Mouse (Mus musculus) heart, postnatal 36 days (tissue): ENCODE results near the gene Reep6. TPM values are rescaled to one million over a fixed set of nuclear protein-coding genes. Genes with fewer than 3 reads are reported as not detected.

Experiments
- DNase-seq, 2 experiments: peaks; one replicate each; pipeline ENCODE4 v3.0.0; 2021 to 2022
- intact Hi-C: fragments of 180-260 bp; cut with DNase I; formaldehyde crosslinking; loops from one replicate; pipeline ENCODE4 v1.15.1; 2025
- total RNA-seq, 2 experiments: library from RNA; stranded (reverse); gene quantifications; 2 replicates each; pipeline ENCODE4 v1.2.3; 2021

The Reep6 gene
- total RNA-seq, 2 experiments from 2014 or later = 2.7 TPM

DNA sequence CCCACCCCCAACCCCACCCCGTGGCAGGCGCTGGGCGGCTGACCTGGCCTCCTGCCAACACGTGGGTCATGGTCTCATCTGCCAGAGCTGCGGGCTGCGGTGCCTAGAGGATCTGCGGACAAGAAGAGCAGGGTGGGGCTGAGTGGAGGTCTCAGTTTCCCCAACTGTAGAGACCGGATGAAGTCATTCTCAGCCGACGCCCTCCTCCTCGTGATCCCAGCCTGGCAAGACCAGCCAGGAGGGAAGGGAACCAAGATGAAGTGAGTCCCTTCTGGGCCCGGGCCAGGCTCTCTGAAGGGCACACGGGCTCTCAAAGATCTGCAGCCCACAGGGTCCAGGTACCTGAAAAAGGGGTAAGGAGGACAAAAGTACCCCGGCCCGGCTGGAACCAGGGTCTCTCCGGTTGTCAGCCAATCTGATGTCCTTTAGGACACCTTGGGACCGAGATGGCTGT lies 17.8 kb downstream of the Reep6 start:
- peak; percentile 44 to 59 for DNase-seq
- intact Hi-C loops = loop anchor here (5.0 kb wide), 1 partner anchor 170 kb away; the partner anchor contains the start of gene Efna2

DNA sequence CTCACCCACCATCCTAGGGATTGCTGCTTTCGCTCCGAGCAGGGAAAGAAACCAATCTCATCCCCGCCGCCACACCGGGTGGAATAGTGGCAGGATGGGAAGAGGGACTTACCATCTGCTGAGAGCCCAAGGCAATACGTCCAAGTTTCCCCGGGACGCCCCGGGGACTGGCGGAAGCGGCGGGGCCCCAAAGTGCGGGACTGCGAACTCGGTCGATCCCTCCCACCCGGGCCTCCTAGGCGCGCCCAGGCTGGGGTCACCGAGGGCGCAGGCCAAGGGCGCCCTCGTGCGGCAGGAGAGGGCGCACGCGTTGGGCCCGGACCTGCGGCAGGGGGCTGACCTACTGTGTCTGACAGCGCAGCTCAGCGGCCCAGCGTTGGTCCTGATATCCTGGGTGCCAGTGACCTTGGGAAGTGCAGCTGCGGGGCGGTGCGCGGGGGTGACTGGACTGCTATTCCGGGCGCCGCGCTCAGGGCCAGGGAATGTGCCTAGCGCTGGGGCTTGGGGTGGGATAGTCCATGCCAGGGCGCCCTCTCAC lies 18.6 kb downstream of the Reep6 start, which contains the start of gene Adamtsl5:
Gene Adamtsl5, minus strand, starts transcription at position 169 of the 538 bp plus-strand sequence.
- intact Hi-C loops = loop anchor here (1.0 to 5.0 kb wide), 2 partner anchors 53 to 171 kb away; partner anchors contain the start of genes Apc2 and Efna2
- DNase-seq = peak; percentile 78 to 85

DNA sequence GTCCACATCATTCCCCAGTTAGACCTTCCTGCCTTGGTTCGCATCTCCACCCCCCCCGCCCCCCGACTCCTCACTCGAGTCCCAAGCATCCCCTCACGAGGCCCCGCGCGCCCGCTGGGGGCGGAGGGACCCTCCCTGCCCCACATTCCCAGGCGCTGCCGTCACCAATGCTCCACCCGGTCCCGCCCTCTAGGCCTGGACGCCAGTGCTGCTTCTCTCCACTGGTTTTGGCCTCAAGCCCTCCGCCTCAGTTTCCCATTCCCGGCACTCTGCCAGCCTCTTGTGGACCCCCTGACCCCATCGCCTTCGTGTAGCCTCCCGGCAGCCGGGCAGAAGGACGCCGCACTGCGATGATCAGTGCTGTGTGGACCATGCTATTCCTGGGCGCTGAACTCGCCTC lies 19.2 kb downstream of the Reep6 start:
- peak in 1 of 2 experiments; percentile 47 for DNase-seq

DNA sequence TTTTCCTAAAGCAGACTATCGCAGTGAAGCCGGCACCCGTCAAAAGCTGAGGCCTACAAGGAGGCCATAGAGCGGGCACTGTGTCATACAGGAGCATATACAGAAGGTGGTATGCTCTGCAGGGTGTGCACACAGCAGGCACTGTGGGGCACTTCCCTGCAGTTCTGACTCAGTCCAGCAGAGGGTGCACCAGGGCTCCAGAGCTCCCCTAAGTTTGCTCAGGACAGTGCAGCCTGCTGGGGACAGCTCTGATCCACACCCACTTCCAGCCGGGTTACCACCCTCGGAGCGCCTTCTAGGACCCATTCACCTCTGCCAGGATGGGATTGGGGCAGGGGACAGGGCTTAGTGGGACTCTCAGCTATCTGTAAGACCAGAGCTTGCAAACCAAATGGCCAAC lies 20.5 kb downstream of the Reep6 start:
- DNase-seq = peak; percentile 87 to 95
- intact Hi-C loops = loop anchor here (2.0 kb wide), 1 partner anchor 25 kb away; no protein-coding TSS in a partner anchor

More for the DNA sequence above, 19.2 kb downstream of the Reep6 start:
- intact Hi-C loops = loop anchor here (1.0 to 5.0 kb wide), 2 partner anchors 54 to 172 kb away; partner anchors contain the start of genes Apc2 and Efna2

DNA sequence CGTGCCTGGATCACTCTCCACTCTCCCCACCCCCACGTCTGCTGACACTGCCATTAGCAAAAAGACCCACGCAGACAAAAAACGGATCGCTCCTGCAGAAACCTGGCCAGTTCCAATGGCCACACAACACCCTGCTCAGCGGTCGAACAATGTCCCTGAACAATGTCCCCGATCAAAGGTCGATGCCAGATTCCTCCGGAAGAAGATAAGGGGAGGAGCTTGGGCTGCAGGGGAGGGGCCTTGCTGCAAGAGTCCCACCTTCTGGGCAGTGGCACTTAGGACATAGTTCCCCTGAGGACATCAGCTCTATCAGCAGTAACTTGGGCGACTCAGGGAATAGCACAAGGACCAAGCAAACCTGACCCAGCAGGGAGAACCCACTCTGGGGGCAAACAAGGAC lies 22.1 kb downstream of the Reep6 start:
- no peak for DNase-seq
- intact Hi-C loops = loop anchor here (2.0 kb wide), 1 partner anchor 23 kb away; no protein-coding TSS in a partner anchor

DNA sequence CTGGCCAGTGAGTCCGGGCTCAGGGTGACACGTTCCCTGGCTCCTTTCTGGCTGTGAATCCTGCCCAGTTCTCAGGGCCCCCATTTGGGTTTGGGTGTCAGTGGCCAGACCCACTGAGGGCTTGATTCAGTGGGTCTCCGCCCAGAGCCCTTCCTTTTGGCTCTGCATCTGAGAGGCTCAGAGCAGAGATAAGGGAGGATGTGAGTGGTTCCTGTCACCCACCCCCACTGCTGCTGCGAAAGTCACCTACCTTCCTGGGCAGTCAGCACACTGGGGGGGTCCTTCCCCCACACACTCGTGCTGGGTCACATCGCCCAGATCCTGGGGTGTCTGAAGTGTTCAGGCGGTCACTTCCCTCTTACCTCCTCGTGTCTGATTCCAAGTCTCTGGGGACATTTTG lies 23.0 kb downstream of the Reep6 start:
- intact Hi-C loops = no loop called here

DNA sequence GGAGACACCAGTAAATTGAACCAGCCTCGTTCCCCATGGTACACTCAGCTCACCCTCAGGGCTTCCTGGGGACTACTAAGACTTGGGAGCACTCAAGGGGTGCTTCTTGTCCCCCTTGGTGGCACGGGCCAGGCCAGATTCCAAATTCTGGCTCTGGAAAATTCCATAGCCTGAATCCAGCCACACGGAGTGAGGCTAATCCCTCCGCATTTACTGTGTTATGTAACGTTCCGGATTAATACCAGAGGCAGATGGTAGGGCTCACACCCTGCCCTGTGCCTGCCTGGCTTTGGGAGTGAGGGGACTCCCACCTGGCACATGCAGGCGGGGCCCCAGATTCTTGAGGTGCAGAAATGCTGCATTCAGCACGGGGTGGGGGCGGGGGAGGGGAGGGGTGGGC lies 25.7 kb downstream of the Reep6 start:
- intact Hi-C loops = no loop called here
- DNase-seq = no peak

More for the DNA sequence above, 23.0 kb downstream of the Reep6 start:
- DNase-seq = no peak

DNA sequence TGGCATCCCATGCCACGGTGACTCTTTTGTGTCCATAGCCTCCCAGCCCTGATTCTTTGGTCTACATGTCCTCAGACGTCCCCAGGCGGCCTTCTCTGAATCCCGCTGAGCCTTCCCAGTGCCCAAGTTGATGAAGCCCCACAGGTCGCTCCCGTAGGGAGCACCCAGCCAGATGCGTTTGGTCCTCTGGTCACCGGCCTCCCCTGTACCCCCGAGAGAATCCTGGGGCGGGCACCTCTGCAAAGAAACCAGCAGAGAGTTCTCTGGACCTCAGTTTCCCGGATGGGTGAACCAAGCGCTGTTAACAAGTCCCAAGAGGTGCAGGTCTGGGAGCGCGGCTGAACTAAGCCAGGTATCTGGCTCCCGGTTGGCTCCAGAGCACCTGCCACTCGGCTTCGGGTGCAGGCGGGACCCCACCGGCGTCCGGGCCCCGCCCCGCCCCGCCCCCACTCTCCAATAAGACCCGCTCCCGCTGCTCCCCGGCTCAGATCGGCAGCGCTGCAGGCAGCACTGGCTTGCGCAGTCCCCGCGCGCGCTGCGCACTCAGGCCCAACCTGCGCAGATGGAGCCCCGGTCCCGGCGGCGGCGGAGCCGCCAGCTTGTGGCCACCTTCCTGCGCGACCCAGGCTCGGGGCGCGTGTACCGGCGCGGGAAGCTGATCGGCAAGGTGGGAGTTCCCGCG lies 26.4 kb downstream of the Reep6 start, which contains the start of gene Plk5:
Gene Plk5, plus strand, starts transcription at position 459 of the 682 bp plus-strand sequence.
- intact Hi-C loops = no loop called here
- DNase-seq = no peak

DNA sequence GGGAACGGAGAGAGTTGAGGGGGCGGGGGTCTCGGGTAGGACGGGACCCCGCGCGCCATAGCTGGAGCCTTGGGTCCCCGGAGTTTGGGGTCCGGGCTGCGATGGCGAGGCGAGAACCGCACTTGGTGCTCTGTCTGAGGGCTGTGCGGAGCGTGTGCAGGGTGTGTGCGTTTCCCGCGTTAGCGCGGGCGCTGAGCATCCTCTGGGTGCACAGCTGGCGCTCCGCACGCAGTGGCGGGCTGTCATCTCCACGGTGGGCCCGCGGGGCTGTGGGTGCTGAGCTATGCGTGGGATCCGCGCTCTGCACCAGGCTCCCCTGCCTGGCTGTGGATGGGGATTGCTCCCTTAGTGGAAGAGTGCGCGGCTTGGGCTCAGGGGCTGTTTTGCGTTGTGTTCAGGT lies 27.0 kb downstream of the Reep6 start:
- no peak for DNase-seq
- intact Hi-C loops = no loop called here

DNA sequence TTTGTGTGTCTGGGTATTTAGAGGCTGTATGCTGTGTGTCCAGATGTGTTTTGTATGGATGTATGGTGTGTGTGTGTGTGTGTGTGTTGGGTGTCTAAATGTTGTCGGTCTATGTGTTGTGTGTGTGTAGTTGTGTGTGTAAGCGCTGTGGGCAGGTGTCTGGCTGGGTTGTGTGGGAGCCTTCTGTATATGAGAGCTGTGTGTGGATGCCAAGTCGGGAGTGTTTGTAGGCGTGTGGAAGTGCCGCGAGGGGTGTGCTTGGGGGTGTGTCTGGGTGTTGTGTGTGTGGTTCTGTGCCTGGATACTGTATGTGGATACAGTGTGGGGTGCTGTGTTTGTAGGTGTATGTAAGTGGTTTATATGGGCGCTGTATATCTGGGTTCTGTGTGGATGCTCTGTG lies 27.6 kb downstream of the Reep6 start:
- no peak for DNase-seq
- intact Hi-C loops = no loop called here

DNA sequence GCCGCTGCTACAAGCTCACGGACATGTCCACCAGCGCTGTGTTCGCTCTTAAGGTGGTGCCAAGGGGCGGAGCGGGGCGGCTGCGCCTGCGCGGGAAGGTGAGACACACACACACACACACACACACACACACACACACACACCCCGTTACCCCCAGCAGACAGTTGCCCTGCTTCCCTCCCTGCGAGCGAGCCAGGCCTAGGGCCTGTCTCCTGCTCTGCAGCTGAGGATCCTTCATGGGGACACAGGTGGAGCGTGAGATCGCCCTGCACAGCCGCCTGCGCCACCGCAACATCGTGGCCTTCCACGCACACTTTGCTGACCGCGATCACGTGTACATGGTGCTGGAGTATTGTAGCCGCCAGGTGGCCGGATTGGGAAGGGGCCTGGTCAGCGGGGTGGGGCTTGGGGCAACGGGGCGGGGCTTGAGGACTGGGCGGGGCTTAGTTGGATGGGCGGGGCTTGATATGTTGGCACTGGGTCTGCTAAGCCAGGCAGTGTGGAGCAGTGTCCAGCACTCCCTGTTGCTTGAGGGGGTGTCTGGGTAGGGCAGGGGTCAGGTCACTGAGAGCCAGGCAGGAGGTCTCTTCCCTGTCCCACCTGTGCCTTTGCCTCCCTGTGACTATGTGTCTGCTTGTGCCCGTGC lies 28.4 kb downstream of the Reep6 start:
- DNase-seq = peak in 1 of 2 experiments; percentile 24
- intact Hi-C loops = no loop called here

DNA sequence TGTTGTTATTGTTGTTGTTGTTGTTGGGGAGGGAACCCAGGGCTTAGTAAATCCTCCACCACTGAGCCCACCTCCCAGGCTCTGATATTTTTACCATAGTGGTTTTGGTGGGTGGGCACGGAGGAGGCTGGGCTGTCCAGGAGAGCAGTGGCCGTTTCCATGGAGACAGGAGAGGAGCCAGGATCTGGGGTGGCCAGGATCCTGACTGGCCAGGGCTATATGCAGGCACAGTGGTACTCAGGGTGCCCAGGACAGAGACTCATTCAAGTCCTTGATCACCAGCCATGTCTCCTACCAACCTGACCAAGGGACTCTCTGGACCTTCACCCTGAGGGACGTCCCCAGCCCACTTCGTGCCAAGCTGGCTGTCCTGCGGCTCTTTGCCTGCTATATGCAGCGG lies 34.0 kb downstream of the Reep6 start:
- DNase-seq = no peak
- intact Hi-C loops = no loop called here

DNA sequence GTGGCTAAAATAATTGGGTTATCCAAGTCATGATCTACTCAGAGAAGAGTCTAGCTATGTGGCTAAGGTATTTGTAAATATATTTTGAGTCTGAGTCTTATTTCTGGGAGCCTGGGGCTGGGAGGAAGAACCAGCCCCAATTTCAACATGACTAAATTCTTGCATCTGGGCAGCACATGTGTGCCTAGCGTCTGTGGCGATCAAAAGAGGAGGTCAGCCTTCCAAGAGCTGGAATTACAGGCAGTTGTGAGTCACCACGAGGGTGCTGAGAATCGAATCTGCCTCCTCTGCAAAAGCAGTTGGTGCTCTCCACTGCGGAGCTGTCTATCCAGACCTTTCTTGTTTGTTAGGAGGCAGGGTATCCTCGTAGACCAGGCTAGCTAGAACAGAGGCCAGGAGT lies 36.0 kb downstream of the Reep6 start:
- DNase-seq = no peak
- intact Hi-C loops = loop anchor here (5.0 kb wide), 1 partner anchor 172 kb away; the partner anchor contains the start of gene Atp8b3

DNA sequence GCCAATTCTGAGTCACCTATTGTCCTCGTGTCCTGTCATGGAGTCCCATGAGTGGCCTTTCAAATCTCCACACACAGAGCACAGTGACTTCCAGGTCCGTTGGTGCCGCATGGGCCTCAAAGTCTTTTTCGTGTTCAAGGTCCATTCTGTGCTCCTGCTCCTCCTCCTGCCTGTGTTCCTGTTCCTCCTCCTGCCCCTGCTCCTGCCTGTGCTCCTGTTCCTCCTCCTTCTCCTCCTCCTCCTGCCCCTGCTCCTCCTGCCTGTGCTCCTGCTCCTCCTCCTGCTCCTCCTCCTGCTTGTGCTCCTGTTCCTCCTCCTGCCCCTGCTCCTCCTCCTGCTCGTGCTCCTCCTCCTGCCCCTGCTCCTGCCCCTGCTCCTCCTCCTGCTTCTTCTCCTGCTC lies 38.2 kb downstream of the Reep6 start:
- DNase-seq = no peak
- intact Hi-C loops = loop anchor here (5.0 kb wide), 1 partner anchor 169 kb away; the partner anchor contains the start of gene Atp8b3

DNA sequence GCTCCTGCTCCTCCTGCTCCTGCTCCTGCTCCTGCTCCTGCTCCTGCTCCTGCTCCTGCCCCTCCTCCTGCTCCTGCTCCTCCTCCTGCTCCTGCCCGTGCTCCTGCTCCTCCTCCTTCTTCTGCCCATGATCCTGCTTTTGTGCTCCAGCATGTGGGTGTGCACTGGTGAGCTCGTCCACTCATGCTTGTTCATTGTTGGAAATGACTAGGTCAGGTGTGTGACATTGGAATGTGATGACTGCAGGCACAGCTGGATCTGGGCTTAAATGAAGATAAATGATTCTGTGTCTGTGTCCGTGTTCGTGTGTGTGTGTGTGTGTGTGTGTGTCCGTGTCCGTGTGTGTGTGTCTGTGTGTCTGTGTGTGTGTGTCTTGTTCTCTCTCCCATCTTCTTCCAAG lies 38.6 kb downstream of the Reep6 start:
- intact Hi-C loops = loop anchor here (5.0 kb wide), 1 partner anchor 169 kb away; the partner anchor contains the start of gene Atp8b3
- no peak for DNase-seq

DNA sequence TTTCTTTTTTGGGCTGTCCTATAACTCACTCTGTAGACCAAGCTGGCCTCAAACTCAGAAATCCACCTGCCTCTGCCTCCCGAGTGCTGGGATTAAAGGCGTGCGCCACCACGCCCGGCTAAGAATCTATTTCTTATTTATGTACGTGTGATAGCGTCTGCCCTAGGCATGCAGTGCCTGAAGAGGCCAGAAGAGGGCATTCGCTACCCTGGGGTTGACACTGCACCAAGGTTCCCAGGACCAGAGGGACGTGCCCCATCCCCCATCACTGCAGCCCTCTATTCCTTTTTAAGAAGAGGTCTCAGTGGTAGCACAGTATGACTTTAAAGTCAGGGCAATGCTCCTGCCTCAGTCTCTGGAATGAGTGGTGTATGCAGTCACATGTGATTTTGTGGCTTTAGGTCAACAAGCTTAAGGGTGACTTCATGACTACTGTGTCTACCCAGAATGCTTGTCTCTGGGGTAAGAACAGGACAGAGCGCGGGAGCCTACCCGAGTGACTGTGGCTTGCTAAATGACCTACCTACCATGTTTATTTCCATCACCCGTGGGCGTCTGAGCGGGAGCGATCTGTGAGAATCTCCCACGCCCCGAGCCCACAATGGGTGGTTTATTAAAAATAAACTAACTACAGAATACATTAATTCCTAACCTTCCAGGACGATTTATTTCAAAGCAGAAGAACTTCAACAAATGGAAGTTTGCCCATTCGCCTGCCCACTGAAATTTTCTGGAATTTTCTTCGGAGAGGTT lies 40.4 kb downstream of the Reep6 start:
- intact Hi-C loops = loop anchor here (5.0 to 10.0 kb wide), 2 partner anchors 167 to 195 kb away; partner anchors contain the start of genes 1600002K03Rik, Atp8b3 and Efna2

DNA sequence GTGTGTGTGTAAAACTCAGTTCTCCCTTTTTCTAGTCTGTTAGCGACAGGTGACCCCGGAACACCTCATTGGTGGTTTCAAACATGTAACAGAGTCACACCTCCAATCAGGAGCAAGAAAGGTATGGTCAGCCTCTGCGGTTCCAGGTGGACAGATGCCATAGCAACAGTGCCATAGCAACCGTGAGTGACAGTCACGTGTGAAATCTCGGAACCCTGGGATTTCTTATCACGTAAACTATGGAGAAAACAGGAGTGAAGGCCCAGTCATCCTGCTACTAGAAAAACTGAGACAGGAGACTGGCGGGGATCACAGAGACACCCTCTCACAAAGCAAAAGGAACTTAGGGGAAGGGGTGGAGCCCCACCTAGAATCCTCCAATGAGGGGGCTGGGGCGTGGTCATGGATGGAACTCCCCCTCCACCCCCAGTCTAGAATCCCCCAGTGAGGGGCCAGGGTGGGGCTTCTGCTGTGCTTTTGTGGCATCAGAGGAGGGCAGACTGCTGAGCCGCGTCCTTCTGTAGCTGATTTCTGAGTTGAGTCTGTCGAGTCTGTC lies 41.7 kb downstream of the Reep6 start:
- DNase-seq = no peak
- intact Hi-C loops = loop anchor here (10.0 kb wide), 1 partner anchor 197 kb away; the partner anchor contains the start of genes 1600002K03Rik and Efna2

More for the DNA sequence above, 40.4 kb downstream of the Reep6 start:
- no peak for DNase-seq

DNA sequence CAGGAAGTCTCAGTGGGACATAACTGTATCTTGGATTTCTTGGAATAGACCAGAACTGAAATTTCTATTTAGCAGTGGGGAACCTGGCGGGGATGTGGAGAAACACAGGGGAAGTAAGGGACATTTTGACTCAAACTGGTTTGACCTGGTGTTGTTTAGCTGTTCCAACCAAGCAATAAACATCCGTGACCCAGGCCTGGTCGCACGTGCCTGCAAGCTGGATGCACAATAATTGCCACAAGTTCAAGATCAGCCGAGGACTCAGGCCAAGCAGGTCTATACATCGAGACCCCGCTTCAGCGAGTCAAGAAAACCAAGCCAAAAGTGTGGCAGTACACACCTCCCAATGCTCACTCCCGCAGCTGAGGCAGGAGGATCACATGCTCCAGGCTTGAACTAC lies 42.2 kb downstream of the Reep6 start:
- intact Hi-C loops = loop anchor here (10.0 kb wide), 1 partner anchor 197 kb away; the partner anchor contains the start of genes 1600002K03Rik and Efna2

DNA sequence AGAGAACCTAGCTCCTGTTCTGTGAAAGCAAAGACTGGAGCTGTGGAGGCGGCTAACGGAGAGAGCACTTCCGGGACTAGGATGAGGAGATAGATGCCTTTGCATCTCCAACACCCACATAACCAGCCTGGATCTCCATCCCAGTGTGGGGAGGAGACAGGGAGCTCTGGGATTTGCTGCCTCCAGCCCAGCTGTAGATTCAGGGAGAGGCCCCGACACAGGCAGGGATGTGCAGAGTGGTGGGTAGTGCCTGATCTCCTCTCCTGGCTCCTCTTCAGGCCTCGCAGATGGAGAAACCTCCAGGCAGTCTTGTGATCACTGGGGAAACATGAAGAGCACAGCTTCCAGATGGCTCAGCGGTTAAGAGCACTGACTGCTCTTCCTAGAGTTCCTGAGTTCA lies 43.0 kb downstream of the Reep6 start:
- no peak for DNase-seq
- intact Hi-C loops = loop anchor here (10.0 kb wide), 1 partner anchor 198 kb away; the partner anchor contains the start of genes 1600002K03Rik and Efna2

More for the DNA sequence above, 42.2 kb downstream of the Reep6 start:
- DNase-seq = no peak
